Mouse (Mus musculus): Measurements from ENCODE around the gene Prss53.

DNA sequence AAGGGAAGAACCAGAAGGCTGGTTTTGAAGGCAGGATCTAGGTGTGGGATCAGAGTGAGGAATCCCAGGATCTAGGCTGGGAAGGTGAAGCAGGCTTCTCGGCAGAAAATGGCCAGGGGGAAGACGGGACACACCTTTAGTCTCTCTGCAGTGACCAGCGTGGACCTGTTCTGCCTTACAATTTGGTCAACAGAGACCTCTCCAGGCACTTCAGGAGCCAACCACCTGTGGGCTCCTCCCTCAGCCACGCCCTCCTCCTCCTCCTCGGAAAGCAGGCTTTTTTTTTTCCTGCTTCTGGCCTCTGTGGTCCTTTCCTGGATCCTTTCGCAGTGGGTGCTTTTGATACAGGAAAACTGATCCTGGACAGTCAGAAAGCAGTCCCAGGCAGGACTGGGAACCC, 39.2 kb upstream of the Prss53 start, which contains the start of gene Prss8:
- no peak for TF ChIP-seq CTCF (IDR thresholded peaks at IDR 0.05; ENCODE audit: low read depth)
- TF ChIP-seq EP300 (IDR thresholded peaks at IDR 0.05; ENCODE audit: low read depth) = no peak

Measured in liver, embryonic 14.5 days (tissue).